Mouse (Mus musculus) liver, embryonic 15.5 days (tissue): ENCODE results near the gene Gm8005. TPM values are rescaled to one million over a fixed set of nuclear protein-coding genes. Genes with fewer than 3 reads are reported as not detected.
"Not testable (repeated sequence)": the region's sequence is repeated elsewhere in the genome, so short reads cannot be mapped to it uniquely, and the experiment has no call there.

ENCODE experiments used
- ATAC-seq: fragments of 200-750 bp; cut with Nextera tagmentation; 2 replicates; pipeline ENCODE4 v1.8.0; 2017; ENCODE audit warnings: moderate number of reproducible peaks, mild to moderate bottlenecking, moderate library complexity; ENCODE audit not compliant: insufficient read depth
- H3K27ac ChIP-seq: fragments of 300-500 bp; sonication (generic); replicated peaks from 2 replicates; pipeline ENCODE4 v1.5.1; 2015; ENCODE audit warnings: mild to moderate bottlenecking, inconsistent platforms
- H3K27me3 ChIP-seq: fragments of 300-500 bp; sonication (generic); 2 replicates; pipeline ENCODE4 v1.6.1; 2015; ENCODE audit warnings: mild to moderate bottlenecking, inconsistent platforms
- H3K36me3 ChIP-seq: fragments of 300-500 bp; sonication (generic); replicated peaks from 2 replicates; pipeline ENCODE4 v1.6.1; 2015; ENCODE audit warnings: moderate library complexity, mild to moderate bottlenecking, inconsistent platforms
- H3K4me1 ChIP-seq: fragments of 300-500 bp; sonication (generic); replicated peaks from 2 replicates; pipeline ENCODE4 v1.6.1; 2015; ENCODE audit warnings: inconsistent platforms
- H3K4me2 ChIP-seq: fragments of 300-500 bp; sonication (generic); 2 replicates; pipeline ENCODE4 v1.6.1; 2015; ENCODE audit warnings: moderate library complexity, mild to moderate bottlenecking, inconsistent platforms
- H3K4me3 ChIP-seq: fragments of 300-500 bp; sonication (generic); replicated peaks from 2 replicates; pipeline ENCODE4 v1.5.1; 2015; ENCODE audit warnings: mild to moderate bottlenecking, inconsistent platforms
- H3K9ac ChIP-seq: fragments of 300-500 bp; sonication (generic); 2 replicates; pipeline ENCODE4 v1.6.1; 2015; ENCODE audit warnings: moderate library complexity, mild to moderate bottlenecking, inconsistent platforms
- H3K9me3 ChIP-seq: fragments of 300-500 bp; sonication (generic); replicated peaks from 2 replicates; pipeline ENCODE4 v1.6.1; 2016; ENCODE audit warnings: inconsistent platforms
- whole genome bisulfite sequencing: fragments of 180-500 bp; shearing (Covaris S2); methylation state at CpG from one replicate; pipeline ENCODE4 v1.1.7; 2015; ENCODE audit warnings: mixed read lengths; ENCODE audit not compliant: insufficient replicate concordance; 5-methylcytosine and 5-hydroxymethylcytosine counted together
- polyA plus RNA-seq: library from polyadenylated mRNA; unstranded; fragments of >200 nt; fragmentation: Nextera tagmentation; extraction: Ambion mirVana; gene quantifications from 2 replicates; pipeline ENCODE4 v1.2.1, GENCODE M21; 2015

Gene Gm8005
- not detected in 2 replicates for polyA plus RNA-seq

GRCm38 (mm10) chr14:42439573-42439972, at the start of gene Gm8005:
Gene Gm8005 (minus strand): TSS chr14:42439673.
- not testable (repeated sequence) for H3K9me3 ChIP-seq, H3K36me3 ChIP-seq, H3K27ac ChIP-seq, H3K9ac ChIP-seq, H3K27me3 ChIP-seq, H3K4me1 ChIP-seq, H3K4me3 ChIP-seq, H3K4me2 ChIP-seq, ATAC-seq
- WGBS: 77% methylated on average over 2 of the region's 4 CpGs

GRCm38 (mm10) chr14:42463581-42463980, 24.1 kb upstream of the Gm8005 start, which contains the start of gene Gm8011:
Gene Gm8011 (plus strand): TSS chr14:42463881.
- not testable (repeated sequence) for ATAC-seq, H3K4me3 ChIP-seq, H3K9me3 ChIP-seq, H3K9ac ChIP-seq, H3K4me2 ChIP-seq, H3K27ac ChIP-seq, H3K27me3 ChIP-seq, H3K36me3 ChIP-seq, H3K4me1 ChIP-seq
- 38% methylated on average over 2 of the region's 2 CpGs for WGBS

Other genes starting within 250 kb of the Gm8005 start
- gene Gm3573, start 248.9 kb downstream of the Gm8005 start, polyA plus RNA-seq: not detected in 2 replicates
- not detected in 2 replicates for gene Gm17026, start 179.6 kb downstream of the Gm8005 start, polyA plus RNA-seq
- gene Gm9611, start 142.3 kb downstream of the Gm8005 start, polyA plus RNA-seq: not detected in 2 replicates
- gene Gm7995, start 129.5 kb downstream of the Gm8005 start, polyA plus RNA-seq: not detected in 2 replicates
- not detected in 2 replicates for gene Gm8011, start 24.2 kb upstream of the Gm8005 start, polyA plus RNA-seq
- not detected in 2 replicates for gene Gm8020, start 62.7 kb upstream of the Gm8005 start, polyA plus RNA-seq
- not detected in 2 replicates for gene Gm8024, start 84.6 kb upstream of the Gm8005 start, polyA plus RNA-seq
- gene Gm17124, start 160.2 kb upstream of the Gm8005 start, polyA plus RNA-seq: not detected in 2 replicates
- not detected in 2 replicates for gene Gm3633, start 202.2 kb upstream of the Gm8005 start, polyA plus RNA-seq
- not detected in 2 replicates for gene Gm10378, start 216.3 kb upstream of the Gm8005 start, polyA plus RNA-seq